Mouse (Mus musculus): ENCODE measurements around the gene Rps6. TPM values are rescaled to one million over a fixed set of nuclear protein-coding genes. Genes with fewer than 3 reads are reported as not detected.

Rps6 gene
- 643 and 708 TPM in 2 replicates for polyA plus RNA-seq (2014; fragmentation: Nextera tagmentation; extraction: Ambion mirVana)

- ATAC-seq (ENCODE audit: low FRiP score) (peak; percentile 99), DNase-seq (ENCODE audit: low spot score) (peak; percentile 98)
- peak within 1 kb of the TSS; percentile 94 for H3K27ac ChIP-seq (ENCODE audit: low read depth, low read length)
- WGBS, result under 1% methylated on average over 64 of the region's 68 CpGs
- H3K9ac ChIP-seq (ENCODE audit: low read depth, low read length), result peak within 1 kb of the TSS; percentile 100
- no peaks in the 10 kb centered on the region for H3K27me3 ChIP-seq (ENCODE audit: control insufficient read depth, insufficient read depth, low read length)
- 0 out of 2 replicates have a peak, but pooled peaks cover 3% of the 10 kb centered on the region for H3K4me1 ChIP-seq (replicated peaks; ENCODE audit: control insufficient read depth, insufficient read depth, low read length)
- H3K4me3 ChIP-seq (ENCODE audit: low read depth, low read length), result peak within 1 kb of the TSS; percentile 96
- H3K4me2 ChIP-seq (replicated peaks; ENCODE audit: low read depth, low read length), result peak within 1 kb of the TSS; percentile 80
- H3K36me3 ChIP-seq (ENCODE audit: control insufficient read depth, insufficient read depth, low read length), result peaks cover 14% of the 10 kb centered on the region
- H3K9me3 ChIP-seq (ENCODE audit: control insufficient read depth, low read length), result no peaks in the 10 kb centered on the region
Observed at GRCm38 (mm10) chr4:86857113-86858069, at the start of gene Rps6. Rps6 (minus strand) TSS chr4:86857412.

GRCm38 (mm10) chr4:86905869-86906268 is 48.7 kb upstream of the Rps6 start:
- Histone ChIP-seq H3K27me3 (ENCODE audit: control insufficient read depth, insufficient read depth, low read length) (no peaks in the 10 kb centered on the region), H3K9me3 (ENCODE audit: control insufficient read depth, low read length) (no peaks in the 10 kb centered on the region), H3K27ac (ENCODE audit: low read depth, low read length) (no peak overlapping the region), H3K36me3 (ENCODE audit: control insufficient read depth, insufficient read depth, low read length) (no peaks in the 10 kb centered on the region), H3K4me1 (replicated peaks; ENCODE audit: control insufficient read depth, insufficient read depth, low read length) (no peaks in the 10 kb centered on the region), H3K9ac (ENCODE audit: low read depth, low read length) (no peak overlapping the region), H3K4me2 (replicated peaks; ENCODE audit: low read depth, low read length) (no peak overlapping the region), H3K4me3 (ENCODE audit: low read depth, low read length) (no peak overlapping the region)
- DNase-seq (ENCODE audit: low spot score) (no peak), ATAC-seq (ENCODE audit: low FRiP score) (no peak)
- 84% methylated on average over 1 of the region's 1 CpGs for WGBS

- DNase-seq (ENCODE audit: low spot score), result peak; percentile 21
- Histone ChIP-seq H3K27me3 (ENCODE audit: control insufficient read depth, insufficient read depth, low read length) (no peaks in the 10 kb centered on the region), H3K9ac (ENCODE audit: low read depth, low read length) (no peak overlapping the region), H3K27ac (ENCODE audit: low read depth, low read length) (no peak overlapping the region), H3K9me3 (ENCODE audit: control insufficient read depth, low read length) (no peaks in the 10 kb centered on the region), H3K4me1 (replicated peaks; ENCODE audit: control insufficient read depth, insufficient read depth, low read length) (no peaks in the 10 kb centered on the region), H3K36me3 (ENCODE audit: control insufficient read depth, insufficient read depth, low read length) (no peaks in the 10 kb centered on the region), H3K4me3 (ENCODE audit: low read depth, low read length) (no peak overlapping the region), H3K4me2 (replicated peaks; ENCODE audit: low read depth, low read length) (no peak overlapping the region)
- WGBS, result 31% methylated on average over 3 of the region's 3 CpGs
- no peak for ATAC-seq (ENCODE audit: low FRiP score)
Observed at GRCm38 (mm10) chr4:86904969-86905368, 47.8 kb upstream of the Rps6 start.

GRCm38 (mm10) chr4:86902351-86902750 is 45.1 kb upstream of the Rps6 start:
- Histone ChIP-seq H3K4me2 (replicated peaks; ENCODE audit: low read depth, low read length) (no peak overlapping the region), H3K9ac (ENCODE audit: low read depth, low read length) (no peak overlapping the region), H3K9me3 (ENCODE audit: control insufficient read depth, low read length) (no peaks in the 10 kb centered on the region), H3K27me3 (ENCODE audit: control insufficient read depth, insufficient read depth, low read length) (no peaks in the 10 kb centered on the region), H3K4me1 (replicated peaks; ENCODE audit: control insufficient read depth, insufficient read depth, low read length) (no peaks in the 10 kb centered on the region), H3K27ac (ENCODE audit: low read depth, low read length) (no peak overlapping the region), H3K36me3 (ENCODE audit: control insufficient read depth, insufficient read depth, low read length) (no peaks in the 10 kb centered on the region), H3K4me3 (ENCODE audit: low read depth, low read length) (no peak overlapping the region)
- DNase-seq (ENCODE audit: low spot score) (no peak), ATAC-seq (ENCODE audit: low FRiP score) (no peak)
- 65% methylated on average over 6 of the region's 6 CpGs for WGBS

GRCm38 (mm10) chr4:86898791-86899474 is 41.7 kb upstream of the Rps6 start:
- H3K4me3 ChIP-seq (ENCODE audit: low read depth, low read length), result no peak overlapping the region
- DNase-seq (ENCODE audit: low spot score) (peak; percentile 23), ATAC-seq (ENCODE audit: low FRiP score) (no peak)
- H3K36me3 ChIP-seq (ENCODE audit: control insufficient read depth, insufficient read depth, low read length), result no peaks in the 10 kb centered on the region
- no peaks in the 10 kb centered on the region for H3K4me1 ChIP-seq (replicated peaks; ENCODE audit: control insufficient read depth, insufficient read depth, low read length)
- H3K4me2 ChIP-seq (replicated peaks; ENCODE audit: low read depth, low read length), result no peak overlapping the region
- no peaks in the 10 kb centered on the region for H3K27me3 ChIP-seq (ENCODE audit: control insufficient read depth, insufficient read depth, low read length)
- H3K9me3 ChIP-seq (ENCODE audit: control insufficient read depth, low read length), result no peaks in the 10 kb centered on the region
- no peak overlapping the region for H3K27ac ChIP-seq (ENCODE audit: low read depth, low read length)
- 56% methylated on average over 14 of the region's 14 CpGs for WGBS
- no peak overlapping the region for H3K9ac ChIP-seq (ENCODE audit: low read depth, low read length)

GRCm38 (mm10) chr4:86897411-86897810 is 40.2 kb upstream of the Rps6 start:
- no peak overlapping the region for H3K4me3 ChIP-seq (ENCODE audit: low read depth, low read length)
- no peaks in the 10 kb centered on the region for H3K27me3 ChIP-seq (ENCODE audit: control insufficient read depth, insufficient read depth, low read length)
- H3K36me3 ChIP-seq (ENCODE audit: control insufficient read depth, insufficient read depth, low read length), result no peaks in the 10 kb centered on the region
- no peak overlapping the region for H3K27ac ChIP-seq (ENCODE audit: low read depth, low read length)
- H3K9ac ChIP-seq (ENCODE audit: low read depth, low read length), result no peak overlapping the region
- no peak for ATAC-seq (ENCODE audit: low FRiP score)
- DNase-seq (ENCODE audit: low spot score), result no peak
- H3K4me2 ChIP-seq (replicated peaks; ENCODE audit: low read depth, low read length), result no peak overlapping the region
- H3K9me3 ChIP-seq (ENCODE audit: control insufficient read depth, low read length), result no peaks in the 10 kb centered on the region
- 82% methylated on average over 7 of the region's 7 CpGs for WGBS
- H3K4me1 ChIP-seq (replicated peaks; ENCODE audit: control insufficient read depth, insufficient read depth, low read length), result no peaks in the 10 kb centered on the region

- DNase-seq (ENCODE audit: low spot score) (no peak), ATAC-seq (ENCODE audit: low FRiP score) (no peak)
- H3K9ac ChIP-seq (ENCODE audit: low read depth, low read length), result no peak overlapping the region
- H3K4me1 ChIP-seq (replicated peaks; ENCODE audit: control insufficient read depth, insufficient read depth, low read length), result no peaks in the 10 kb centered on the region
- no peak overlapping the region for H3K27ac ChIP-seq (ENCODE audit: low read depth, low read length)
- no peak overlapping the region for H3K4me3 ChIP-seq (ENCODE audit: low read depth, low read length)
- H3K9me3 ChIP-seq (ENCODE audit: control insufficient read depth, low read length), result no peaks in the 10 kb centered on the region
- H3K27me3 ChIP-seq (ENCODE audit: control insufficient read depth, insufficient read depth, low read length), result no peaks in the 10 kb centered on the region
- H3K4me2 ChIP-seq (replicated peaks; ENCODE audit: low read depth, low read length), result no peak overlapping the region
- no peaks in the 10 kb centered on the region for H3K36me3 ChIP-seq (ENCODE audit: control insufficient read depth, insufficient read depth, low read length)
- 70% methylated on average over 5 of the region's 5 CpGs for WGBS
Observed at GRCm38 (mm10) chr4:86887879-86888278, 30.7 kb upstream of the Rps6 start.

- WGBS, result 51% methylated on average over 18 of the region's 18 CpGs
- ATAC-seq (ENCODE audit: low FRiP score) (no peak), DNase-seq (ENCODE audit: low spot score) (peak; percentile 16)
- Histone ChIP-seq H3K27me3 (ENCODE audit: control insufficient read depth, insufficient read depth, low read length) (no peaks in the 10 kb centered on the region), H3K4me3 (ENCODE audit: low read depth, low read length) (peak overlapping the region; percentile 13; the same call in 1 of the 2 replicates), H3K27ac (ENCODE audit: low read depth, low read length) (no peak overlapping the region), H3K9ac (ENCODE audit: low read depth, low read length) (no peak overlapping the region), H3K9me3 (ENCODE audit: control insufficient read depth, low read length) (no peaks in the 10 kb centered on the region), H3K36me3 (ENCODE audit: control insufficient read depth, insufficient read depth, low read length) (no peaks in the 10 kb centered on the region), H3K4me1 (replicated peaks; ENCODE audit: control insufficient read depth, insufficient read depth, low read length) (no peaks in the 10 kb centered on the region), H3K4me2 (replicated peaks; ENCODE audit: low read depth, low read length) (0 out of 2 replicates have a peak overlapping the region, but pooled peaks have one; percentile 19)
Observed at GRCm38 (mm10) chr4:86886160-86886878, 29.1 kb upstream of the Rps6 start.

Measured in hindbrain, embryonic 11.5 days (tissue).